Mouse (Mus musculus) kidney, postnatal 0 days (tissue): ENCODE data around the gene Cd27. TPM values are rescaled to one million over a fixed set of nuclear protein-coding genes. Genes with fewer than 3 reads are reported as not detected.

Experiments
- ATAC-seq: fragments of 200-750 bp; cut with Nextera tagmentation; replicated peaks from 2 replicates; pipeline ENCODE4 v1.8.0; 2017; ENCODE audit warnings: low read depth, moderate number of reproducible peaks, moderate TSS enrichment, moderate library complexity; ENCODE audit not compliant: low FRiP score
- DNase-seq: peaks from one replicate; pipeline ENCODE4 v3.0.0-alpha.2; 2016; ENCODE audit warnings: low spot score
- H3K27ac ChIP-seq: fragments of 300-500 bp; sonication (generic); 2 replicates; pipeline ENCODE4 v1.5.1; 2014; ENCODE audit warnings: mild to moderate bottlenecking
- H3K27me3 ChIP-seq: fragments of 300-500 bp; sonication (generic); 2 replicates; pipeline ENCODE4 v1.6.1; 2014; ENCODE audit warnings: low read length, mixed read lengths; ENCODE audit not compliant: insufficient read depth
- H3K36me3 ChIP-seq: fragments of 300-500 bp; sonication (generic); 2 replicates; pipeline ENCODE4 v1.6.1; 2014; ENCODE audit warnings: low read length, mixed read lengths; ENCODE audit not compliant: insufficient read depth
- H3K4me1 ChIP-seq: fragments of 300-500 bp; sonication (generic); replicated peaks from 2 replicates; pipeline ENCODE4 v1.6.1; 2014; ENCODE audit warnings: antibody characterized with exemption, low read length, mixed read lengths; ENCODE audit not compliant: insufficient read depth
- H3K4me2 ChIP-seq: fragments of 300-500 bp; sonication (generic); 2 replicates; pipeline ENCODE4 v1.6.1; 2014; ENCODE audit warnings: mild to moderate bottlenecking, low read length, moderate library complexity, mixed read lengths
- H3K4me3 ChIP-seq: fragments of 300-500 bp; sonication (generic); replicated peaks from 2 replicates; pipeline ENCODE4 v1.5.1; 2014; ENCODE audit warnings: low read depth, low read length
- H3K9ac ChIP-seq: fragments of 300-500 bp; sonication (generic); 2 replicates; pipeline ENCODE4 v1.6.1; 2014; ENCODE audit warnings: low read depth, low read length
- H3K9me3 ChIP-seq: fragments of 300-500 bp; sonication (generic); replicated peaks from 2 replicates; pipeline ENCODE4 v1.6.1; 2016; ENCODE audit warnings: low read length, inconsistent platforms, mixed read lengths
- CTCF ChIP-seq: IDR thresholded peaks from 2 replicates; pipeline ENCODE4 v1.5.1; 2016; ENCODE audit warnings: antibody characterized with exemption, low read depth, mild to moderate bottlenecking, moderate library complexity
- WGBS: fragments of 180-500 bp; shearing (Covaris S2); extraction: QIAGEN DNeasy Blood & Tissue Kit; methylation state at CpG from one replicate; pipeline ENCODE4 v1.1.7; 2014; 5-methylcytosine and 5-hydroxymethylcytosine counted together
- polyA plus RNA-seq: library from polyadenylated mRNA; unstranded; fragments of >200 nt; fragmentation: Nextera tagmentation; extraction: Ambion mirVana; gene quantifications from 2 replicates; pipeline ENCODE4 v1.2.1, GENCODE M21; 2015

Gene Cd27
- polyA plus RNA-seq, 1 experiment from 2014 or later = 0.93 TPM

GRCm38 (mm10) chr6:125237421-125237820, 611 bp upstream of the Cd27 start:
- WGBS = 86% methylated on average over 4 of the region's 4 CpGs
- Histone ChIP-seq H3K4me3 (no peak overlapping the region), H3K27ac (no peak overlapping the region), H3K4me2 (no peak overlapping the region), H3K9me3 (no peaks in the 10 kb centered on the region), H3K27me3 (no peaks in the 10 kb centered on the region), H3K9ac (no peak overlapping the region), H3K4me1 (no peaks in the 10 kb centered on the region), H3K36me3 (no peaks in the 10 kb centered on the region)
- DNase-seq (no peak), ATAC-seq (no peak)
- no peak for TF ChIP-seq CTCF

- 70% methylated on average over 6 of the region's 6 CpGs for WGBS
- Histone ChIP-seq H3K9me3 (no peaks in the 10 kb centered on the region), H3K9ac (no peak overlapping the region)
Observed at GRCm38 (mm10) chr6:125236341-125236740, 469 bp downstream of the Cd27 start.

GRCm38 (mm10) chr6:125234520-125234828, 2.3 kb downstream of the Cd27 start:
- Histone ChIP-seq H3K27ac (no peak overlapping the region), H3K9me3 (no peaks in the 10 kb centered on the region), H3K27me3 (no peaks in the 10 kb centered on the region), H3K9ac (no peak overlapping the region), H3K4me3 (no peak overlapping the region), H3K4me2 (no peak overlapping the region), H3K4me1 (0 out of 2 replicates have a peak, but pooled peaks cover 5% of the 10 kb centered on the region), H3K36me3 (no peaks in the 10 kb centered on the region)
- DNase-seq = no peak
- no peak for ATAC-seq
- 63% methylated on average over 5 of the region's 5 CpGs for WGBS
- TF ChIP-seq CTCF = no peak

More at GRCm38 (mm10) chr6:125236341-125236740, 469 bp downstream of the Cd27 start:
- Histone ChIP-seq H3K36me3 (no peaks in the 10 kb centered on the region), H3K27me3 (no peaks in the 10 kb centered on the region), H3K4me3 (no peak overlapping the region), H3K4me1 (no peaks in the 10 kb centered on the region), H3K4me2 (no peak overlapping the region), H3K27ac (no peak overlapping the region)
- no peak for TF ChIP-seq CTCF
- ATAC-seq = no peak
- no peak for DNase-seq

GRCm38 (mm10) chr6:125233816-125234519, 2.8 kb downstream of the Cd27 start:
- Histone ChIP-seq H3K27me3 (no peaks in the 10 kb centered on the region), H3K27ac (no peak overlapping the region), H3K4me2 (no peak overlapping the region), H3K9me3 (no peaks in the 10 kb centered on the region), H3K36me3 (no peaks in the 10 kb centered on the region), H3K4me1 (0 out of 2 replicates have a peak, but pooled peaks cover 5% of the 10 kb centered on the region), H3K9ac (no peak overlapping the region), H3K4me3 (no peak overlapping the region)
- no peak for TF ChIP-seq CTCF
- ATAC-seq (no peak), DNase-seq (no peak)
- WGBS = 61% methylated on average over 7 of the region's 7 CpGs

- DNase-seq = no peak
- H3K9ac ChIP-seq = no peak overlapping the region
- ATAC-seq = no peak
- no peaks in the 10 kb centered on the region for H3K36me3 ChIP-seq
- H3K4me3 ChIP-seq = no peak overlapping the region
- no peak overlapping the region for H3K4me2 ChIP-seq
- H3K9me3 ChIP-seq = no peaks in the 10 kb centered on the region
- WGBS = 76% methylated on average over 6 of the region's 6 CpGs
- 0 out of 2 replicates have a peak, but pooled peaks cover 5% of the 10 kb centered on the region for H3K4me1 ChIP-seq
- H3K27me3 ChIP-seq = no peaks in the 10 kb centered on the region
- H3K27ac ChIP-seq = 0 out of 2 replicates have a peak overlapping the region, but pooled peaks have one; percentile 81
- no peak for TF ChIP-seq CTCF
Observed at GRCm38 (mm10) chr6:125232516-125232915, 4.3 kb downstream of the Cd27 start.

- Histone ChIP-seq H3K27me3 (no peaks in the 10 kb centered on the region), H3K4me1 (0 out of 2 replicates have a peak, but pooled peaks cover 5% of the 10 kb centered on the region), H3K36me3 (no peaks in the 10 kb centered on the region), H3K4me2 (peak overlapping the region; percentile 82), H3K9me3 (no peaks in the 10 kb centered on the region), H3K9ac (peak overlapping the region; percentile 75), H3K27ac (0 out of 2 replicates have a peak overlapping the region, but pooled peaks have one; percentile 81), H3K4me3 (peak overlapping the region; percentile 48)
- DNase-seq = no peak
- WGBS = 42% methylated on average over 4 of the region's 4 CpGs
- TF ChIP-seq CTCF = no peak
- ATAC-seq = no peak
Observed at GRCm38 (mm10) chr6:125232045-125232437, 4.8 kb downstream of the Cd27 start.
